Mouse (Mus musculus) effector memory CD4-positive, alpha-beta T cell, adult 7 months (primary cell): ENCODE measurements around the gene Zfy1. TPM values are rescaled to one million over a fixed set of nuclear protein-coding genes. Genes with fewer than 3 reads are reported as not detected.

Source experiments
- polyA plus RNA-seq: library from polyadenylated mRNA; unstranded; fragments of 100-300 nt; shearing (Covaris generic); gene quantifications from one replicate; pipeline ENCODE4 v1.2.1, GENCODE M21; 2017

Zfy1 gene
- not detected for polyA plus RNA-seq

DNA sequence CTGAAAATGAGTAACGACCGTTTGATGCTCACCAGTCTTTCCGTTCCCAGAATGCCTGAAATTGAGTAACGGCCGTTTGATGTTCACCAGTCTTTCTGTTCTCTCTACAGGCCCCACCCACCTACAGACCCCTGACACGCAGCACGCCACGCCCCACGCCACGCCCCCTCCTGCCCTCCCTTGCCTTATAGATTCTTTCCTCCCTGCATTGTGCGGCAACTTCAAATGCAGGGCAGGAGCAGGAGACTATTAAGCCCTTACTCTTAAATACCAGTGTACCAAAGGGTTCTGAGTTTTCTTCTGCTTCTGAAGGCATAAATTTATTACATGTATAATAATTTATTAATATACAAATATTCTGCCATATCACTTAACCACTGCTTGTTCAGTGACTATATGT, at the start of gene Zfy1:
Zfy1 (minus strand) TSS at position 101 of the 400 bp plus-strand sequence.

GRCm38 (mm10) chrY:818396-818795, 21.2 kb upstream of the Zfy1 start, which contains the start of gene Uba1y:
Uba1y (plus strand) TSS chrY:818649.

Other genes starting within 250 kb of the Zfy1 start
- not detected for gene Uba1y, start 21.2 kb upstream of the Zfy1 start, polyA plus RNA-seq
- 22.0 TPM for gene Kdm5d, start 100.4 kb upstream of the Zfy1 start, polyA plus RNA-seq
- gene Eif2s3y, start 213.1 kb upstream of the Zfy1 start, polyA plus RNA-seq: 119 TPM